Mouse (Mus musculus): ENCODE results near the gene Grwd1.

GRCm38 (mm10) chr7:45865925-45866910 lies 35.5 kb upstream of the Grwd1 start:
- 0 out of 2 replicates have a peak, but pooled peaks have one; percentile 18 for TF ChIP-seq POLR2A (IDR thresholded peaks at IDR 0.05; ENCODE audit: borderline replicate concordance, insufficient read depth, low read length)
- no peak for TF ChIP-seq CTCF (IDR thresholded peaks at IDR 0.05; ENCODE audit: borderline replicate concordance, insufficient read depth, low read depth, low read length)

Data from cerebellum, adult 2 months (tissue).